Mouse (Mus musculus) heart, embryonic 11.5 days (tissue): ENCODE measurements around the gene Slc9a3. TPM values are rescaled to one million over a fixed set of nuclear protein-coding genes. Genes with fewer than 3 reads are reported as not detected.

Experiments used
- ATAC-seq: fragments of 200-750 bp; cut with Nextera tagmentation; replicated peaks from 2 replicates; pipeline ENCODE4 v1.8.0; 2017; ENCODE audit warnings: moderate library complexity; ENCODE audit not compliant: insufficient number of reproducible peaks, low FRiP score, low TSS enrichment
- H3K27ac ChIP-seq: fragments of 300-500 bp; sonication (generic); 2 replicates; pipeline ENCODE4 v1.5.1; 2014; ENCODE audit warnings: mild to moderate bottlenecking, low read depth, low read length
- H3K27me3 ChIP-seq: fragments of 300-500 bp; sonication (generic); 2 replicates; pipeline ENCODE4 v1.6.1; 2014; ENCODE audit warnings: mild to moderate bottlenecking, low read length, mixed read lengths; ENCODE audit not compliant: control insufficient read depth, insufficient read depth
- H3K36me3 ChIP-seq: fragments of 300-500 bp; sonication (generic); 2 replicates; pipeline ENCODE4 v1.6.1; 2014; ENCODE audit warnings: mild to moderate bottlenecking, low read length, moderate library complexity, mixed read lengths; ENCODE audit not compliant: control insufficient read depth, insufficient read depth
- H3K4me1 ChIP-seq: fragments of 300-500 bp; sonication (generic); 2 replicates; pipeline ENCODE4 v1.6.1; 2014; ENCODE audit warnings: low read length; ENCODE audit not compliant: control insufficient read depth, insufficient read depth
- H3K4me2 ChIP-seq: fragments of 300-500 bp; sonication (generic); 2 replicates; pipeline ENCODE4 v1.6.1; 2014; ENCODE audit warnings: mild to moderate bottlenecking, moderate library complexity
- H3K4me3 ChIP-seq: fragments of 300-500 bp; sonication (generic); 2 replicates; pipeline ENCODE4 v1.5.1; 2014; ENCODE audit warnings: low read depth, low read length
- H3K9ac ChIP-seq: fragments of 300-500 bp; sonication (generic); 2 replicates; pipeline ENCODE4 v1.6.1; 2014; ENCODE audit warnings: mild to moderate bottlenecking, low read depth, low read length, moderate library complexity
- H3K9me3 ChIP-seq: fragments of 300-500 bp; sonication (generic); replicated peaks from 2 replicates; pipeline ENCODE4 v1.6.1; 2016; ENCODE audit warnings: low read length; ENCODE audit not compliant: control insufficient read depth
- WGBS: fragments of 180-500 bp; shearing (Covaris S2); extraction: QIAGEN DNeasy Blood & Tissue Kit; methylation state at CpG from one replicate; pipeline ENCODE4 v1.1.7; 2014; ENCODE audit not compliant: insufficient replicate concordance; 5-methylcytosine and 5-hydroxymethylcytosine counted together
- polyA plus RNA-seq: library from polyadenylated mRNA; unstranded; fragments of >200 nt; fragmentation: Nextera tagmentation; extraction: Ambion mirVana; gene quantifications from 2 replicates; pipeline ENCODE4 v1.2.1, GENCODE M21; 2014

The Slc9a3 gene
- polyA plus RNA-seq, 1 experiment from 2014 or later: not detected

GRCm38 (mm10) chr13:74129909-74130308, 8.7 kb downstream of the Slc9a3 start:
- Histone ChIP-seq H3K4me2 (no peak overlapping the region), H3K9ac (no peak overlapping the region), H3K4me3 (no peak overlapping the region), H3K36me3 (no peaks in the 10 kb centered on the region), H3K9me3 (no peaks in the 10 kb centered on the region), H3K4me1 (no peaks in the 10 kb centered on the region), H3K27ac (no peak overlapping the region), H3K27me3 (peaks cover 3% of the 10 kb centered on the region; the same call in 1 of the 2 replicates)
- no peak for ATAC-seq
- 89% methylated on average over 6 of the region's 6 CpGs for WGBS

- Histone ChIP-seq H3K4me3 (no peak overlapping the region), H3K4me2 (no peak overlapping the region), H3K9ac (no peak overlapping the region), H3K27ac (no peak overlapping the region), H3K9me3 (no peaks in the 10 kb centered on the region), H3K4me1 (no peaks in the 10 kb centered on the region), H3K36me3 (no peaks in the 10 kb centered on the region), H3K27me3 (no peaks in the 10 kb centered on the region)
- 82% methylated on average over 7 of the region's 7 CpGs for WGBS
- no peak for ATAC-seq
These were observed 17.8 kb downstream of the Slc9a3 start for GRCm38 (mm10) chr13:74138906-74139647.

- WGBS: 82% methylated on average over 6 of the region's 6 CpGs
These were observed 19.5 kb downstream of the Slc9a3 start for GRCm38 (mm10) chr13:74140793-74141192.

GRCm38 (mm10) chr13:74143282-74143681, 22.0 kb downstream of the Slc9a3 start:
- WGBS: 71% methylated on average over 3 of the region's 3 CpGs
- no peaks in the 10 kb centered on the region for H3K4me1 ChIP-seq
- no peaks in the 10 kb centered on the region for H3K27me3 ChIP-seq
- no peaks in the 10 kb centered on the region for H3K9me3 ChIP-seq
- no peak overlapping the region for H3K27ac ChIP-seq
- no peak overlapping the region for H3K4me2 ChIP-seq
- H3K36me3 ChIP-seq: no peaks in the 10 kb centered on the region
- no peak for ATAC-seq
- H3K9ac ChIP-seq: no peak overlapping the region
- no peak overlapping the region for H3K4me3 ChIP-seq

More at GRCm38 (mm10) chr13:74140793-74141192, 19.5 kb downstream of the Slc9a3 start:
- ATAC-seq: no peak
- Histone ChIP-seq H3K36me3 (no peaks in the 10 kb centered on the region), H3K9ac (no peak overlapping the region), H3K4me2 (no peak overlapping the region), H3K9me3 (no peaks in the 10 kb centered on the region), H3K27ac (no peak overlapping the region), H3K27me3 (no peaks in the 10 kb centered on the region), H3K4me3 (no peak overlapping the region), H3K4me1 (no peaks in the 10 kb centered on the region)

- no peaks in the 10 kb centered on the region for H3K27me3 ChIP-seq
- no peak overlapping the region for H3K9ac ChIP-seq
These were observed 23.0 kb downstream of the Slc9a3 start for GRCm38 (mm10) chr13:74144120-74144884.

GRCm38 (mm10) chr13:74145983-74146622, 24.8 kb downstream of the Slc9a3 start:
- Histone ChIP-seq H3K9ac (no peak overlapping the region), H3K4me2 (no peak overlapping the region), H3K27me3 (no peaks in the 10 kb centered on the region), H3K9me3 (no peaks in the 10 kb centered on the region), H3K36me3 (no peaks in the 10 kb centered on the region), H3K4me3 (no peak overlapping the region), H3K27ac (no peak overlapping the region), H3K4me1 (no peaks in the 10 kb centered on the region)
- 76% methylated on average over 3 of the region's 3 CpGs for WGBS
- ATAC-seq: no peak

More at GRCm38 (mm10) chr13:74144120-74144884, 23.0 kb downstream of the Slc9a3 start:
- no peaks in the 10 kb centered on the region for H3K9me3 ChIP-seq
- no peak overlapping the region for H3K4me3 ChIP-seq
- H3K4me2 ChIP-seq: no peak overlapping the region
- H3K36me3 ChIP-seq: no peaks in the 10 kb centered on the region
- H3K27ac ChIP-seq: no peak overlapping the region
- ATAC-seq: no peak
- 77% methylated on average over 7 of the region's 7 CpGs for WGBS
- no peaks in the 10 kb centered on the region for H3K4me1 ChIP-seq

GRCm38 (mm10) chr13:74147327-74147726, 26.1 kb downstream of the Slc9a3 start:
- Histone ChIP-seq H3K4me2 (no peak overlapping the region), H3K4me1 (no peaks in the 10 kb centered on the region), H3K9ac (no peak overlapping the region), H3K4me3 (no peak overlapping the region), H3K9me3 (no peaks in the 10 kb centered on the region), H3K27me3 (no peaks in the 10 kb centered on the region), H3K27ac (no peak overlapping the region), H3K36me3 (no peaks in the 10 kb centered on the region)
- no peak for ATAC-seq
- 67% methylated on average over 2 of the region's 2 CpGs for WGBS

GRCm38 (mm10) chr13:74166348-74167056, 45.2 kb downstream of the Slc9a3 start:
- Histone ChIP-seq H3K27me3 (no peaks in the 10 kb centered on the region), H3K36me3 (peaks cover 3% of the 10 kb centered on the region), H3K4me1 (peaks cover 7% of the 10 kb centered on the region; the same call in 1 of the 2 replicates), H3K4me3 (peak overlapping the region; percentile 57), H3K4me2 (peak overlapping the region; percentile 81), H3K27ac (no peak overlapping the region), H3K9ac (peak overlapping the region; percentile 70), H3K9me3 (no peaks in the 10 kb centered on the region)
- peak; percentile 79 for ATAC-seq
- WGBS: 12% methylated on average over 19 of the region's 19 CpGs
